Mouse (Mus musculus): ENCODE measurements around the gene Sgf29. TPM values are rescaled to one million over a fixed set of nuclear protein-coding genes. Genes with fewer than 3 reads are reported as not detected.

The Sgf29 gene
- total RNA-seq (2021): 10 to 100 TPM; 23.2 to 24.6 TPM
- long read RNA-seq, experiment 1, transcript Sgf29-201 (10 exons, 1,312 nt): major isoform, 16 of 20 reads
- long read RNA-seq, experiment 1, partial matches to known transcripts: 1 of 20 reads
- long read RNA-seq, experiment 1, other reads (novel, unspliced or antisense): 3 of 20 reads
- long read RNA-seq, experiment 2, transcript Sgf29-201 (10 exons, 1,312 nt): major isoform, 5 of 8 reads
- long read RNA-seq, experiment 2, partial matches to known transcripts: 2 of 8 reads
- long read RNA-seq, experiment 2, other reads (novel, unspliced or antisense): 1 of 8 reads

GRCm38 (mm10) chr7:126649231-126650051 lies at the start of gene Sgf29:
Gene Sgf29, plus strand, starts transcription at chr7:126649309.
- peak; percentile 95 for DNase-seq
- intact Hi-C loops (cut with DNase I; ENCODE audit: low total_unique reads): loop anchor here (5.0 kb wide), 1 partner anchor 43 kb away; no protein-coding TSS in a partner anchor

DNA sequence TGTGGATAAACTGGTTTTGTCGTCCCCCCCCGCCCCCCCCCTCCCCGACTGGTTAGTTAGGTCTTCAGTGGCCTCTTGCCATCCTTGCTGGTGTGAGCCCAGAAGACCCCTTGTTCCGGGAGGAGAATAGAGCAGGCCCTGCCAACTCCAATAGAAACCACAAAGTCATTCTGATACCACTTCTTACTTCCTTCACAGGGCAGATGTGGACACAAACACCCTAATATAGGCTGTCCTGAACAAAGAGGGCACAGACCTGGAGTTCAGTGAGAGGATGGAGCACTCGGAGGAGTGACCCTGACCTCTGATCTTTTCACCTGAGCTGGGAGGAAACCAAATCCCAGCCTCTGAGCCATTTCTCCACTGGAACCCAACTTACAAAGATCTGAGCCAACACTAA lies 47.2 kb upstream of the Sgf29 start:
- intact Hi-C loops (cut with DNase I; ENCODE audit: low total_unique reads): no loop called here
- no peak for DNase-seq

GRCm38 (mm10) chr7:126602650-126603049 lies 46.5 kb upstream of the Sgf29 start:
- intact Hi-C loops (cut with DNase I; ENCODE audit: low total_unique reads): no loop called here
- no peak for DNase-seq

DNA sequence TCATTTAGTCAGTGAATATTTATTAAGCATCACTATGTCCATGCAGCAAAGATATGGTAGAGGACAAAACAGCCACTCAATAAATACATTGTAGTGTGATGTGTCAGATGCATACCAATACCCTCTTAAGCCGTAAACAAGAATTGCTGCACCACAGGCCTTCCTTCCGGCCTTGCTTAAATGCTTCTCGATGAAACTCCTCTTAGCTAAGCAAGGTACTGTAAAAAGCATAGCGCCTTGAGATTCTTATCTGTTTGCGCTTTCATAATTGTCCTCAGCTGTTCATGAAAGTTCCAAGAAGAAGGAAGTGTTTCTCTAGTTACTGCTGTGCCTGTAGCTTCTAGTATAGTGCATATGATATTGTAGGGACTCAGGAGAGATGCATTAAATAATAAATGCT lies 42.5 kb upstream of the Sgf29 start:
- intact Hi-C loops (cut with DNase I; ENCODE audit: low total_unique reads): no loop called here
- no peak for DNase-seq

GRCm38 (mm10) chr7:126607064-126607463 lies 42.0 kb upstream of the Sgf29 start:
- intact Hi-C loops (cut with DNase I; ENCODE audit: low total_unique reads): no loop called here
- peak; percentile 79 for DNase-seq

DNA sequence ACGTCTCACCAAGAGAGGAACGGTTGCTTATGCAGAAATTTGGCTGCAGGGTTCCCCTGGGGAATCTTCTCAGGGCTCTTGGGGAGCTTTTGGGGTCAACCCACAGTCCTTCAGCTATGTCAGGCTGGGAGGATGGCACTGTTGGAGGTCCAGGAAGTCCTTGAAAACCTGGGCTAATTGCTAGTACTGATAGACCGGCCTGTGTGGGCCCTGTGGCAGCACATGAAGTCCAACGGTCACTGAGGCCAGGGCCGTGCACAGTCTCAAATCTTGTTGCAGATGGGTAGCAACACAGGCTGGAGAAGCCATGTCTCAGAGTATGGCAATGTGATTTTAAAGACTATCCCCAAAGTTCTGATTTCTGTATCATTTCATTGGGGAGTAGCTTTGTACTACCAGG lies 41.3 kb upstream of the Sgf29 start:
- no peak for DNase-seq
- intact Hi-C loops (cut with DNase I; ENCODE audit: low total_unique reads): no loop called here

DNA sequence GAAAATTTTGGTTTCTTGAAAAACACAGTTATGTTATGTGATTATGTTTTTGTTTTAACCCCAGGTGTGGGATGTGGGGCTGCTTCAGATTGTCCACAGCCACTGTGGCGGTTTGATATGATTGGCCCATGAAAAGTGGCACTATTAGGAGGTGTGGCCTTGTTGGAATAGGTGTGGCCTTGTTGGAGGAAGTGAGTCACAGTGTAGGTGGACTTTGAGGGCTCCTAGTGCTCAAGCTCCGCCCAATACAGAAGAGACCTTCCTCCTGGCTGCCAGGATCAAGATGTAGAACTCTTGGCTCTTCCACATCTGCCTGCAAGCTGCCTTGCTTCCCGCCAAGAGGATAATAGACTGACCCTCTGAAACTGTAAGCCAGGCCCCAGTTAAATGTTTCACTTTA lies 36.4 kb upstream of the Sgf29 start:
- intact Hi-C loops (cut with DNase I; ENCODE audit: low total_unique reads): no loop called here
- no peak for DNase-seq

- intact Hi-C loops (cut with DNase I; ENCODE audit: low total_unique reads): no loop called here
- no peak for DNase-seq
These were observed 32.4 kb upstream of the Sgf29 start for GRCm38 (mm10) chr7:126616707-126617106.

DNA sequence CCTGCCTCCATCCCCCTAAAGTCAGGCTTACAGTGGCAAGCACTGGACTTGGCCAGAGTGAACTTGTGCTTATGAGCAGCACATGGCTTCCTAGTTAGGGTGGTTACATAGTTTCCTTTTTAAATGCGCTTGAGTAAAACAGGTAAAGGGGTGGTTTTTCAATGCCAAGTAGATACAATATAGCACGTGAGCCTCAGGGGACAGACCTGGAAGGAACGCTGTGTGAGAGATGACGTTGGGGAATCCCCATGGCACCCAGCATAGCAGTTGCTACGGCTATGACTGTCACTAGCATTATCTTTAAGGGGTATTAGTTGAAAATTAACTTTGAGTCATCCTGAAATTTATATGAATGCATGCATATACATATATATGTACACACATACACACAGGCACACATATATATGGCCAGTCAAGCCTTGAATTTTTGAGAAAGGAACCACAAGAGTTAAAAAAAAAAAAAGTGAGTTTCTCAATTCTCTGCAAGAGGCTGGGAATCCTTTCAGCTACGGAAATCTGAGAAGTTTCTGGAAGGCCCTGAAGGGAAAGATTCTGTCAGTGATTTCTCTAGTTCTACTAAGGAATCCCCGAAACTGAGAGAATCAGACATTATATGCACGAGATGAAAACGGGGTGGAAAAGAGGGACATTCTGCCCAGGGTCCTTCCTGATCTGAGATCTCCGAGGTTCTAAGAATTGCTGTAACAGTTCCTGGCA lies 29.4 kb upstream of the Sgf29 start:
- no peak for DNase-seq
- intact Hi-C loops (cut with DNase I; ENCODE audit: low total_unique reads): no loop called here

DNA sequence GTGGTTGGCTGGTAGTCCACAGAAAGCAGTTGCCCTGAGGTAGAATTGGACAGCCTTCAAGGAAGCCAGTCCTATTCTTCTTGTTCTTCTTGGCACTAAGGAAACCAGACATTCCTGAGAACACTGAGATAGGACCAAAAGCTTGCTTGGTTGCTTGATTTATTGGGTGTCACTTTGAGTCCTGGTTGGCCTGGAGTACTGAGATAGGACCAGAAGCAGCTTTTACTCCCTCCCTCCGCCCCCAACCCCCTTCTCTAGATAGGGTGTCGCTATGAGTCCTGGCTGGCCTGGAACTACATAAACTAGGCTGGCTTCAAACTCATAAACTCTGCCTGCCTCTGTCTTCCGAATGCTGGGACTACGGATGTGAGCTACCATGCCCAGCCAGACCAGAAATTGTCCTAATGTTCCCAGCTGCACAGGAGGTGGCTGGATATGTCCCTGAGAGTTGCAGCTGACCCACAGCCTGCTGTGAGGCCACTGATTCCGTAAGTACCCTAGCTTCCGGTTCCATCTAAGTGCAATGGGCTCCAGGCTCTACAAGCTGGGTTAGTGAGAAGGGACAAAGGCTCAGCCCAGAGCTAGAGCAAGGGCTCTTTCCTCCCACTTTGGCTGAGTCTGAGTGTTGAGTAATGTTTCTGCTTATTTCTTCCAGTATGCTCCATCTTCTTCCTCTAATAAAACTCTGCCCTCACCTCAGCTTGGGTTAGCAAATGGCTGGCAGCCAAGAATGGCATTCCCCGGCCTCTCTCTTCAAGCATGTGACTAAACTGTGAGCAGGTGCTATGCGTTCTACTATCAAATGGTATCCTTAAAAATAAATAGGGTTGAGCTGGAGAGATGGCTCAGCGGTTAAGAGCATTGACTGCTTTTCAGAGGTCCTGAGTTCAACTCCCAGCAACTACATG lies 27.4 kb upstream of the Sgf29 start:
- no peak for DNase-seq
- intact Hi-C loops (cut with DNase I; ENCODE audit: low total_unique reads): no loop called here

DNA sequence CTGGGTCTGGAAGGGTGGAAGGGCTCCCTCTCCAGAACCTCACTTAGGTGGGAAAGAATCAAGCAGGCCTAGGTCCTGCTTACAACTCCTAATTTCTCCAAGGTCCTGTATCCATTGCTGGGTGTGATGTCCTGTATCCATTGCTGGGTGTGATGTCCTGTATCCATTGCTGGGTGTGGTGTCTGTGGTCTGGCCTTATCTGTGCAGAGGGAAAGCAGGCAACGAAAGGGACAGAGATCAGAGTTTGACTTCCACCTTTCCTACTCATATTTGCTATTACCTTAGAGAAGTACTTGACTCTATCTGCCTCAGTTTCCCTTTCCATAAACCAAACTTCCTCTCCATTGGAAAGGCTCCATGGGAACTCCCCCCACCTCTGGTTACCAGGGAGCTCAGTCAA lies 25.7 kb upstream of the Sgf29 start:
- DNase-seq: no peak
- intact Hi-C loops (cut with DNase I; ENCODE audit: low total_unique reads): no loop called here

DNA sequence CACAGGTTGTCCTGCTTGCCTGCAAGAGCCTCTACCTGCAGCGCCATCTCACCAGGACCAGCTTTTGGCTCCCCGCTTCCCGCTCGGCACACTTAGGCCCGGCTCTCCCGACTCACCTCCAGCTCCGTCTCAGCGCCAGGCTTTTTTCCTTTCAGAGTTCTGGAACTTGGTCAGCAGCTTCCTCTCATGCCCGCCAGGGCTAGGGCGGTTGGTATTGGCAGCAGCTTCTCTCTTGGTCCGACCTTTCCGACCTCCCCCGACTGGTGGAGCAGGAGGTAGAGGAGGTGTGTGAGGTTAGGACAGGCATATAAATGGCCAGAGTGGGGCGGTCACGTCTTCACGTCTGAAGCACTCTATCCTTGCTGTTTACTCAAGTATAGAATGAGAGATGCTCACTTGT lies 24.3 kb upstream of the Sgf29 start:
- no peak for DNase-seq
- intact Hi-C loops (cut with DNase I; ENCODE audit: low total_unique reads): no loop called here

DNA sequence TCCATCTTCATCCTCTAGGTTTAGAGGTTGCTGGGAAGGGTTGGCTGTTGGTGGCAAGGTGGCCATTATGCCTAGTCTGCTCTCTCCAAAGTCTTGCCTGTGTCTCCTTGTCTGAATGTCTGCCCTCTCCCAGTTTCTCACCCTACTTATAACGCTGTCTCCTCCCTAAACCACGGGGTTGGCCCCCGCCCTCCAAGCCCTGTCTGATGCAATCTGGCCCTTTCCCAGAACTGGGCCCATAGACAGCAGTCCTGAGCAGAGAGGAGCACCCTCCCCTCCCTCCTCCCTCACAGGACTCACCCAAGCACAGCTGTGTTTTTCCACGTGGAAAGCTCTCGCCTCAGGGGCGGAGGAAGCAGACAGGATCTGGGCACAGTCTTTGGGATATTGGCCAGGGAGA lies 23.7 kb upstream of the Sgf29 start:
- DNase-seq: peak; percentile 90
- intact Hi-C loops (cut with DNase I; ENCODE audit: low total_unique reads): no loop called here

DNA sequence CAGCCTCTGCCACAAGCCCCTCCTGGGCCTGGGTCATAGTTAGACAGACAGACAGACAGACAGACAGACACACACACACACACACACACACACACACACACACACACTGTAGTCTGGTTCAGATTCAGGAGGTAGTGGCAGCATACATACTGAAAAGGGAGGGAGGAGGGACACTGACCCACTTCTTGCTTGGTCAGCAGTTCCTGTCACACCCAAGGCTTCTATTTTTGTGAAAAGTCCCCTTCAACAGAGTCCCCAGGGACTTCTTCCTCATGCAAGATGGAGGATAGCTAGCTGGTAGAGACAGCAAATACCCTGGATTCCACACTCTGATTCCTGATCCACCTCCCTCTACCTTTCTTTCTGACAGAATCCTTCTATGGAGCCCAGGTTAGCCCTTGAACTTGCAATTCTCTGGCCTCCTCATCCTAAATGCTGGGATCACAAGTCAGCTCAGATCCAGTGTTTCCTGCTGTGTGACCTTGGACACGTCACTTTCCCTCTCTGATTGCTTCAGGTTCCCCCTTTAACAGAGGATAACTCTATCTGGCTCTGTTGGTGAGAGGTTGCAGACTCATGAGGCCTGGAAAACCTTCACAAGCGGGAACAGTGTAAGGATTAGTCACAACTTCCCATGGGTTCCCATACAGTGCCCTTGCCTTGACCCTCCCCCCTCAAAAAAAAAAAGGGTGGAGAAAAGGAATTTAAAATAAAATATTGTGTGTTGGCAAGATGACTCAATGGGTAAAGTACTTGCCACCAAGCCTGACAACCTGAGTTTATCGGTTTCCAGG lies 23.1 kb upstream of the Sgf29 start:
- no peak for DNase-seq
- intact Hi-C loops (cut with DNase I; ENCODE audit: low total_unique reads): no loop called here

GRCm38 (mm10) chr7:126628111-126628510 lies 21.0 kb upstream of the Sgf29 start:
- intact Hi-C loops (cut with DNase I; ENCODE audit: low total_unique reads): no loop called here
- no peak for DNase-seq

GRCm38 (mm10) chr7:126629915-126630314 lies 19.2 kb upstream of the Sgf29 start:
- intact Hi-C loops (cut with DNase I; ENCODE audit: low total_unique reads): no loop called here
- DNase-seq: no peak

DNA sequence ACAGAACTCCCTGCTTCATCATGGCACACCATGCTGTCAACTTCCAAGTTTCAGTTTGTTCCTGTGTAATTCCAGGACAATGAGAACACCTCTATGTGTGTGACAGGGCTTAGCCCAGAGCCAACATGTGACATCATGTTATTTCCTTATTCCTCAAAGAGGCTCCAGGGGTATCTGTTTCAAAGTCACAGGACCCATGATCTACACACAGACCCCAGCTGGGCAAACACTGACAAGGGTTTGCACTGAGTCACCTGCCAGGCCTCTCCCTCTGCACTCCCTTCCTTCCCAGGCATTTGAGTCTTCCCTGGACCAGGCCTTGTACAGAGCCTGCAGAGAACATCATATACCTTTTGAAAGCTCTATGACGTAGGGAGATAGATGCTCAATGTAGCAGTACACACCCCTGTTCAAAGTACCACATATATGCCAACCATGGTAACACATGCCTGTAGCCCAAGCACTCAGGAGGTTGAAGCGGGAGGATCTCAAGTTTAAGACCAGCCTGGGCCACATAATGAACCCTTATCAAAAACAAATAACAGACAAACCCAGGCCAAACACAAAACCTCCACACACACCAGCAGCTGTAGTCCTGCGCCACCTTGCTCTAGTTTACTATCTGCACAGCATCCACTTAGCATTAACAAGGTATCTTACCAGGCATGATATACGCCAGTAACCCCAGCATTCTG lies 18.1 kb upstream of the Sgf29 start, which contains the start of gene Nupr1:
Gene Nupr1 (minus strand): TSS at position 38 of the 695 bp plus-strand sequence.
- intact Hi-C loops (cut with DNase I; ENCODE audit: low total_unique reads): no loop called here
- no peak for DNase-seq

- intact Hi-C loops (cut with DNase I; ENCODE audit: low total_unique reads): no loop called here
- no peak for DNase-seq
These were observed 16.6 kb upstream of the Sgf29 start for GRCm38 (mm10) chr7:126632478-126632877.
